Mouse (Mus musculus): ENCODE measurements around the gene Vars.
"Not testable (repeated sequence)": the region's sequence is repeated elsewhere in the genome, so short reads cannot be mapped to it uniquely, and the experiment has no call there.

The Vars gene

GRCm38 (mm10) chr17:35003022-35003838 is 2.4 kb downstream of the Vars start:
- DNase-seq (ENCODE audit: low read depth, low spot score), result peak; percentile 52

- DNase-seq (ENCODE audit: low read depth, low spot score), result no peak
Measured at GRCm38 (mm10) chr17:35004075-35004717, 3.4 kb downstream of the Vars start.

- no peak for DNase-seq (ENCODE audit: low read depth, low spot score)
Measured at GRCm38 (mm10) chr17:35005158-35005557, 4.4 kb downstream of the Vars start.

DNA sequence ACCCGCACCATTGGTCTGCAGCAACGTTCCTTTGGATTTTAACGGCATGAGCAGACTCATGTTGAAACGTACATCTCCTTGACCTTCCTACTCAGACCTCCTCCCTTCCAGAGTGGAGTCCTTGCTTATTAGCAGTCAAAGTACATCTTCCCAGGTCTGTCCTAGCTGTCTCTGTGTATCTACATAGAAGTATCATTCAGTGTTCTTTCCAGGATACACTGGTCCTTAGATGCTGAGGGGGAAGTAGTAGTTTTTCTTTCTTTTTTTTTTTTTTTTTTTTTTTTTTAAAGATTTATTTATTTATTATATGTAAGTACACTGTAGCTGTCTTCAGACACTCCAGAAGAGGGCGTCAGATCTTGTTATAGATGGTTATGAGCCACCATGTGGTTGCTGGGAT is 5.1 kb downstream of the Vars start:
- not testable (repeated sequence) for DNase-seq (ENCODE audit: low read depth, low spot score)

- DNase-seq (ENCODE audit: low read depth, low spot score), result no peak
Measured at GRCm38 (mm10) chr17:35007387-35007991, 6.7 kb downstream of the Vars start.

- DNase-seq (ENCODE audit: low read depth, low spot score), result no peak
Measured at GRCm38 (mm10) chr17:35009586-35009985, 8.8 kb downstream of the Vars start.

DNA sequence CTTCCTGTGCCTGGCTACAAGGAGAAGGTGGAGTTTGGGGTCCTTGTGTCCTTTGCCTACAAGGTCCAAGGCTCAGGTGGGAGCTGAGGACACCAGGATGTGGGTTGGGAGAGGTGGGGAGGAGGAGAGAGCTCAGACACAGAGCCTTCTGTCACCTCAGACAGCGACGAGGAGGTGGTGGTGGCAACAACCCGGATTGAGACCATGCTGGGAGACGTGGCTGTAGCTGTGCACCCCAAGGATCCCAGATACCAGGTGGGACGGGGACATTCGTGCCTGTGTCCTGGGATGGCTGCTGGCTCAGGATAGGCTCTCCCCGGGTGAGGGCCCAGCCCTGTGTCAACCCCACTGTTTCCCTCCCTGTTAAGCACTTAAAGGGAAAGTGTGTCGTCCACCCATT is 10.7 kb downstream of the Vars start:
- no peak for DNase-seq (ENCODE audit: low read depth, low spot score)

DNA sequence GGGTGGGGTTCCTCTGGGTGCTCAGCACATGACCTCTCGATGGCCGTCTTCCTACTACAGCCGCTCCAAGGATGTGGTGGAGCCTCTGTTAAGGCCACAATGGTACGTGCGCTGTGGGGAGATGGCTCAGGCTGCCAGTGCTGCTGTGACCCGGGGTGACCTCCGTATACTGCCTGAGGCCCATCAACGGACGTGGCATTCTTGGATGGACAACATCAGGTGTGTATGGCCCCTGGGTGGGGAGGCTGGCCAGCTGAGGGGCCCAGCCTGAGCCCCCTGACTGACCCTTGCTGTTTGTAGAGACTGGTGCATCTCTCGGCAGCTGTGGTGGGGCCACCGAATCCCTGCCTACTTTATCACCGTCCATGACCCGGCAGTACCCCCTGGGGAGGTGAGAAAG is 11.6 kb downstream of the Vars start:
- no peak for DNase-seq (ENCODE audit: low read depth, low spot score)

DNA sequence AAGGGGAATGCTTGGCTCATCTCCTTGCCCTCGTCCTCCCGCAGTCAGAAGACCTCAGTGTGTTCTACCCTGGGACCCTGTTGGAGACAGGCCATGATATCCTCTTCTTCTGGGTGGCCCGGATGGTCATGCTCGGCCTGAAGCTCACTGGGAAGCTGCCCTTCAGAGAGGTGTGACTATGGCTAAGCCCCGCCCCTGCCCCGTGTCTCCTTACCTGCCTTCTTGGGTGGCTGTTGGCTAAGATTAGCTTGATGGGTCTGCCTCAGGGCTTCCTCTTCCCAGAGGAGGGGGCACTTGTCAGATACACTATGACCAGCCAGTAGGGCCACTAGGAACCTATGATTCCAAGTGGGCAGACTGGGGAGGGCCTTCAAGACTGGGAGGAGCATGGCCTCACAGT is 12.4 kb downstream of the Vars start:
- no peak for DNase-seq (ENCODE audit: low read depth, low spot score)

DNA sequence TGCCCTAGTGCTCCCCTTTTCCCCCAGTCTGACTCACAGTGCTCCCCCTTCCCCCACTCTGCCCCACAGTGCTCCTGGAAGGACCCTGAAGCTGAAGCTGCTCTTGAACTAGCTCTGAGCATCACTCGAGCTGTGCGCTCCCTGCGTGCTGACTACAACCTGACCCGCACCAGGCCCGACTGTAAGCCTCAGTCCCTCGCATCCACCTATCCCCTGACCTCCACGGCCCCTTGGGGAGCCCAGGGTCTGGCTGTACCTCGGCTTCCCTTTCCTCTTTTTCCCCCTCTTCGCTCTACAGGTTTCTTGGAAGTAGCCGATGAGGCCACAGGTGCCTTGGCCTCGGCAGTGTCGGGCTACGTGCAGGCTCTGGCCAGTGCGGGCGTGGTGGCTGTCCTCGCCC is 14.5 kb downstream of the Vars start:
- DNase-seq (ENCODE audit: low read depth, low spot score), result no peak

DNA sequence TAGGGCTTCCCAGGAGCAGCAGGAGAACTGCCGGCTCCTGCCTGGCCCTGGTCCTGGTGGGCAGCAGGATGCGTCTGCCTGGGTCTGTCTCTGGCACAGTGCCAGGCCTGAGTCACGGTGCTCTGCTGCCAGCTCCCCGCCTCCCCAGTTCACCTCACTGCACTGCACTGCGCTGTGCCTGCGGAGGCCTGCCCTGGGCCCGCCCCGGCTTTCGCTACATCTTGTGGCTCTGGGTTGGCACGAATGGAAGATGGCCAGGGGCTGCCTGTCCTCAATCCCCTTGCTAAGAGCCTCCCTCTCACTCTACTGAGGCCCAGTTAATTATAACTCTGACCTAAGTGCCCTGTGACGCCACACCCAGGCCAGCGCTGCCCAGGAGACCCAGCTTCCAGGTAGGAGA is 15.6 kb downstream of the Vars start, which contains the start of gene Vwa7:
Gene Vwa7 (plus strand): TSS at position 204 of the 400 bp plus-strand sequence.
- no peak for DNase-seq (ENCODE audit: low read depth, low spot score)

DNA sequence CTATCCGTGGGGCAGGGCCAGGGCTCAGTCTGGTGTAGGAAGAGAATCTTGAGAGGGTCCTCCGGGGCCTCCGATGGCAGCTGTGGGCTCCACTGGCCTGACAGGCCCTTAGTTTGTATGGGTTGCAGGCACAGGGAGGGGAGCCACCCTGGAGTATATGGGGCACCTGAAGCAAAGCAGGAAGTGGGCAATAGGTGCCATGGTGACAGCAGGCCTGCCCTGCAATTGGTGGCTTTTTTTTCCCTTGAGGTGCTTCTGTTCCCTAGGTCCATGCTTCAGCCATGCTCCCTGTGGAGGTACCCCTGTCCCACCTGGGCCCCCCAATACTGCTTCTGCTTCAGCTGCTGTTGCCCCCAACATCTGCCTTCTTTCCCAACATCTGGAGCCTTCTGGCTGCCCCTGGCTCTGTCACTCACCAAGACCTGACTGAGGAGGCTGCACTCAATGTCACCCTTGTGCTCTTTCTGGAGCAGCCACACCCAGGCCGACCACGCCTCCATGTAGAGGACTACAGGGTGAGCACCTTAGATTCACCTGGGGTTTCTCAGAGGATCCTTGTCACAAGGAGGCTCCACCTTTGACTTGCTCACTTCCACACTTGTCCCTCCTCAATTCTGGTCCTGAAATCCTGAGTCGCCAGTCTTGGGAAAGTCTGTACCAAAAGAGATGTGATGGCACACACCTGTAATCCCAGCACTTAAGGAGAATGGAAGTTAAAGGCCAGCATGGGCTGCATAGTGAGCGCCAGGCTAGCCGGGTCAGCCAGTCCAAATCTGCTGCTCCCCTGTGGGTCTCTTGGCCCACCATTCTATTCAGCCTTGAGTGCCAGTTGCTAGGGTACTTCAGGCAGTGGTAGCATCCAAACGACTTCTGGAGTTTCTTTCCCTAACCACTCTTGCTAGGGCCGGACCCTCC is 16.3 kb downstream of the Vars start:
- no peak for DNase-seq (ENCODE audit: low read depth, low spot score)

DNA sequence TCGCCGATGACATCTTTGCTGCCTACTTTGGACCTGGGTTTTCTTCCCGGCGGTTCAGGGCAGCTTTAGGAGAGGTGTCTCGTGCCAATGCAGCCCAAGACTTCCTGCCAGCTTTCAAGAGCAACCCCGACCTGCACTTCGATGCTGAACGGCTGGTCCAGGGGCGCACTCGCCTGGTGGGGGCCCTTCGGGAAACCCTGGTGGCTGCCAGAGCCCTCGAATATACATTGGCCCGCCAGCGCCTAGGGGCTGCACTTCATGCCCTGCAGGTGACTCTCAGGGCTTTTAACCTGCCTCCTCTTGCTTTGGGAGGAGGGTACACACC is 16.9 kb downstream of the Vars start:
- no peak for DNase-seq (ENCODE audit: low read depth, low spot score)

- DNase-seq (ENCODE audit: low read depth, low spot score), result no peak
Measured at GRCm38 (mm10) chr17:35018171-35018570, 17.4 kb downstream of the Vars start.

- DNase-seq (ENCODE audit: low read depth, low spot score), result no peak
Measured at GRCm38 (mm10) chr17:35019894-35020293, 19.1 kb downstream of the Vars start.

- no peak for DNase-seq (ENCODE audit: low read depth, low spot score)
Measured at GRCm38 (mm10) chr17:35020551-35020950, 19.8 kb downstream of the Vars start.

DNA sequence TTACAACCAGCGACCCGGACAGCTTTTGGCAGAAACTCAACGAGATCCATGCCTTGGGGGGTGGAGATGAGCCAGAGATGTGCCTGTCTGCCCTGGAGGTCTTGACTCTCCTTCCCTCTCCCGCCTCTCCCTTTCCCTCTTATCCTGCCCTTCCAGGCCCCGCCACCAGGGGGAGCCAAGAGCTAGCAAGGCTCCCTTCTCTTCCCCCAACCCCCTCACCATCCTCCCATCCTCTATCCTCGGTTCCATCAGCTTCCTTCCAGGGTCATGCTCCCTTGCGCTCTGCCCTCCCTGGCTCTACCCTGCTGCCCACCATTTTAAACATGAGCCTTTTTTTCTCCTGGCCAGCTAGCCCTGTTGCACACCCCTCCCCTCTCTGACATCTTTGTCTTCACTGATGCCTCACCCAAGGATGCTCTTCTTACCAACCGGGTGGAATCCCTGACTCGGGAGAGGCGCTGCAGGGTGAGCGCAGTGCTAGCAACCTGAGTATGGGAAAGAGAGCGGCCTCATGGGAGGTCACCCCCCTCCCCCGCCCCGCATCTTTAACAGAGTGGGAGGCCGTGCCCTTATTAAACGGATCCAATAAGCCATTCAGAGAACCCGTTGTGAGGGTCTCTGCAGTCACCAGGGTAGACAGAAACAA is 20.5 kb downstream of the Vars start:
- peak; percentile 90 for DNase-seq (ENCODE audit: low read depth, low spot score)

GRCm38 (mm10) chr17:35021842-35022477 is 21.2 kb downstream of the Vars start:
- no peak for DNase-seq (ENCODE audit: low read depth, low spot score)

DNA sequence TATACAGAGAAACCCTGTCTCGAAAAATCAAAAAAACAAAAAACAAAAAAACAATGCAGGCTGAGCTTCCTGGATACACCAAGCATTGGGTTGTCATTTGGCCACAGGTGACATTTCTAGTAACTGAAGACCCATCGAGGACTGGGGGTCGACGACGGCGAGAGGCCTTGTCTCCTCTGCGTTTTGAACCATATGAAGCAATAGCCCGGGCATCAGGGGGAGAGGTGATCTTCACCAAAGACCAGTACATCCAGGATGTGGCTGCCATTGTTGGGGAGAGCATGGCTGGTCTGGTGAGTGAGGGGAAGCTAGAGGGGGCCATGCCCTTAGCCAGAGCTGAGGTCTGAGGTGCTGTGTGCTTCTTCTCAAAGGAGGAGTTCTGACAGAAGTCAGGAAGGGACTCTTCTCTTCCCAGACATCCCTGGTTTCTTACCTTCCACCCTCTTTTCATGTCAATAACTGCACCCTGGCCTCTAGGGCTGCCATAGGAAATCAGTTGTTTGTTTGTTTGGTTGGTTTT is 21.8 kb downstream of the Vars start:
- no peak for DNase-seq (ENCODE audit: low read depth, low spot score)

GRCm38 (mm10) chr17:35023221-35023620 is 22.4 kb downstream of the Vars start:
- no peak for DNase-seq (ENCODE audit: low read depth, low spot score)

- no peak for DNase-seq (ENCODE audit: low read depth, low spot score)
Measured at GRCm38 (mm10) chr17:35023756-35024155, 23.0 kb downstream of the Vars start.

All from ZHBTc4 (cell line).